In genomic region chr5:24652780-24653179, GRCm38 (mm10) we compare ENCODE assay signal across 14 mouse cellular contexts. TPM values are rescaled to one million over a fixed set of nuclear protein-coding genes. Genes with fewer than 3 reads are reported as not detected.
A peak's percentile ranks its signal among the peaks of the same experiment; 100 is the strongest.
DNase-seq lines count a peak whose midpoint lies in the region; ATAC-seq lines count a peak whose summit lies in the region.
"Had no signal": no experiment of that assay in that cellular context is flagged by ENCODE, and none has a peak within 500 bp of the region (broad histone marks: within the 10 kb centered on the region; RNA-seq: fewer than 3 reads in every experiment).

No protein-coding gene starts in this region.

- ATAC-seq in forebrain, embryonic 11.5 days (replicated peaks; ENCODE audit: low FRiP score), result no peak
- 0 out of 2 replicates have a peak, but pooled peaks have one; percentile 37 for ATAC-seq in kidney, embryonic 14.5 days (ENCODE audit: low FRiP score, low TSS enrichment)
- ATAC-seq in kidney, embryonic 15.5 days (replicated peaks; ENCODE audit: low FRiP score), result no peak
- 0 out of 2 replicates have a peak, but pooled peaks have one; percentile 22 for ATAC-seq in neural tube, embryonic 14.5 days (ENCODE audit: low read depth)
- no peak for ATAC-seq in neural tube, embryonic 15.5 days (ENCODE audit: low FRiP score)

- no peak overlapping the region for H3K4me3 ChIP-seq in forebrain, embryonic 11.5 days (ENCODE audit: low read depth, low read length)
- no peak overlapping the region for H3K4me3 ChIP-seq in forebrain, embryonic 10.5 days
- no peak overlapping the region for H3K4me3 ChIP-seq in kidney, embryonic 14.5 days (ENCODE audit: low read length)
- H3K4me3 ChIP-seq in kidney, embryonic 15.5 days (replicated peaks), result no peak overlapping the region
- no peak overlapping the region for H3K4me3 ChIP-seq in neural tube, embryonic 14.5 days (ENCODE audit: low read depth, low read length)
- no peak overlapping the region for H3K4me3 ChIP-seq in neural tube, embryonic 15.5 days (replicated peaks)
- H3K4me3 ChIP-seq: embryonic facial prominence, embryonic 12.5 days; erythroblast, embryonic 14.5 days; heart, embryonic 12.5 days; lung, embryonic 15.5 days had no signal

- H3K9ac ChIP-seq in forebrain, embryonic 11.5 days (ENCODE audit: low read length), result no peak overlapping the region
- H3K9ac ChIP-seq in kidney, embryonic 14.5 days (ENCODE audit: low read depth, low read length), result no peak overlapping the region
- H3K9ac ChIP-seq in kidney, embryonic 15.5 days, result no peak overlapping the region
- no peak overlapping the region for H3K9ac ChIP-seq in neural tube, embryonic 14.5 days (replicated peaks; ENCODE audit: low read depth, low read length)
- no peak overlapping the region for H3K9ac ChIP-seq in neural tube, embryonic 15.5 days (replicated peaks)
- H3K9ac ChIP-seq: embryonic facial prominence, embryonic 12.5 days; forebrain, postnatal 0 days; heart, embryonic 12.5 days; liver, embryonic 14.5 days; lung, embryonic 15.5 days had no signal

- 85% methylated on average over 5 of the region's 5 CpGs for WGBS in forebrain, embryonic 11.5 days
- 85% methylated on average over 5 of the region's 5 CpGs for WGBS in forebrain, embryonic 10.5 days
- WGBS in kidney, embryonic 14.5 days, result 94% methylated on average over 5 of the region's 5 CpGs
- WGBS in kidney, embryonic 15.5 days, result 90% methylated on average over 5 of the region's 5 CpGs
- WGBS in neural tube, embryonic 14.5 days, result 92% methylated on average over 5 of the region's 5 CpGs
- WGBS in neural tube, embryonic 15.5 days, result 94% methylated on average over 5 of the region's 5 CpGs

- no peaks in the 10 kb centered on the region for H3K36me3 ChIP-seq in forebrain, embryonic 11.5 days (ENCODE audit: control insufficient read depth, insufficient read depth, low read length)
- H3K36me3 ChIP-seq in forebrain, embryonic 10.5 days (replicated peaks), result no peaks in the 10 kb centered on the region
- no peaks in the 10 kb centered on the region for H3K36me3 ChIP-seq in kidney, embryonic 14.5 days (ENCODE audit: control insufficient read depth, insufficient read depth, low read length)
- no peaks in the 10 kb centered on the region for H3K36me3 ChIP-seq in kidney, embryonic 15.5 days
- H3K36me3 ChIP-seq in neural tube, embryonic 14.5 days (ENCODE audit: control insufficient read depth, insufficient read depth, low read length), result no peaks in the 10 kb centered on the region
- H3K36me3 ChIP-seq in neural tube, embryonic 15.5 days, result no peaks in the 10 kb centered on the region
- H3K36me3 ChIP-seq: embryonic facial prominence, embryonic 12.5 days; G1E; heart, embryonic 12.5 days; lung, embryonic 15.5 days had no signal

- H3K27me3 ChIP-seq in forebrain, embryonic 11.5 days (ENCODE audit: control insufficient read depth, insufficient read depth, low read length), result no peaks in the 10 kb centered on the region
- H3K27me3 ChIP-seq in forebrain, embryonic 10.5 days (ENCODE audit: poor library complexity, severe bottlenecking), result peaks cover 18% of the 10 kb centered on the region
- no peaks in the 10 kb centered on the region for H3K27me3 ChIP-seq in kidney, embryonic 14.5 days (ENCODE audit: control insufficient read depth, insufficient read depth, low read length)
- H3K27me3 ChIP-seq in kidney, embryonic 15.5 days, result no peaks in the 10 kb centered on the region; the same call in 1 of the 2 replicates
- no peaks in the 10 kb centered on the region for H3K27me3 ChIP-seq in neural tube, embryonic 14.5 days (ENCODE audit: control insufficient read depth, insufficient read depth, low read length)
- peaks cover 6% of the 10 kb centered on the region; the same call in 1 of the 2 replicates for H3K27me3 ChIP-seq in neural tube, embryonic 15.5 days (replicated peaks)
- H3K27me3 ChIP-seq: embryonic facial prominence, embryonic 12.5 days; lung, embryonic 15.5 days had no signal

- no peak overlapping the region for H3K27ac ChIP-seq in forebrain, embryonic 11.5 days (ENCODE audit: low read depth, low read length)
- H3K27ac ChIP-seq in forebrain, embryonic 10.5 days, result no peak overlapping the region
- H3K27ac ChIP-seq in kidney, embryonic 14.5 days (ENCODE audit: low read depth, low read length), result no peak overlapping the region
- H3K27ac ChIP-seq in kidney, embryonic 15.5 days, result no peak overlapping the region
- H3K27ac ChIP-seq in neural tube, embryonic 14.5 days (ENCODE audit: low read depth, low read length), result no peak overlapping the region
- no peak overlapping the region for H3K27ac ChIP-seq in neural tube, embryonic 15.5 days (replicated peaks)
- H3K27ac ChIP-seq: embryonic facial prominence, embryonic 12.5 days; liver, embryonic 14.5 days; lung, embryonic 15.5 days had no signal

- intact Hi-C loops in heart, postnatal 14 days (cut with DNase I), result loop anchor here (2.0 to 10.0 kb wide), 3 partner anchors 120 to 168 kb away; no protein-coding TSS in a partner anchor

- no peaks in the 10 kb centered on the region for H3K4me1 ChIP-seq in forebrain, embryonic 11.5 days (replicated peaks; ENCODE audit: control insufficient read depth, insufficient read depth, low read length)
- H3K4me1 ChIP-seq in forebrain, embryonic 10.5 days, result peaks cover 6% of the 10 kb centered on the region; the same call in 1 of the 2 replicates
- H3K4me1 ChIP-seq in kidney, embryonic 14.5 days (ENCODE audit: control insufficient read depth, insufficient read depth, low read length), result no peaks in the 10 kb centered on the region
- H3K4me1 ChIP-seq in kidney, embryonic 15.5 days, result no peaks in the 10 kb centered on the region
- no peaks in the 10 kb centered on the region for H3K4me1 ChIP-seq in neural tube, embryonic 14.5 days (ENCODE audit: control insufficient read depth, insufficient read depth, low read length)
- peaks cover 3% of the 10 kb centered on the region for H3K4me1 ChIP-seq in neural tube, embryonic 15.5 days
- H3K4me1 ChIP-seq: embryonic facial prominence, embryonic 12.5 days; heart, embryonic 12.5 days had no signal

- H3K9me3 ChIP-seq in forebrain, embryonic 11.5 days (ENCODE audit: control insufficient read depth, low read length), result no peaks in the 10 kb centered on the region
- H3K9me3 ChIP-seq in forebrain, embryonic 10.5 days, result no peaks in the 10 kb centered on the region
- no peaks in the 10 kb centered on the region for H3K9me3 ChIP-seq in kidney, embryonic 14.5 days (ENCODE audit: control insufficient read depth, low read length)
- no peaks in the 10 kb centered on the region for H3K9me3 ChIP-seq in kidney, embryonic 15.5 days (replicated peaks)
- H3K9me3 ChIP-seq in neural tube, embryonic 14.5 days (ENCODE audit: control insufficient read depth, low read length), result no peaks in the 10 kb centered on the region
- H3K9me3 ChIP-seq in neural tube, embryonic 15.5 days (replicated peaks), result no peaks in the 10 kb centered on the region
- H3K9me3 ChIP-seq: embryonic facial prominence, embryonic 12.5 days; G1E; heart, embryonic 12.5 days; lung, embryonic 15.5 days had no signal

- DNase-seq in forebrain, embryonic 11.5 days (ENCODE audit: low spot score), result peak; percentile 21
- no peak for DNase-seq in forebrain, embryonic 10.5 days (ENCODE audit: extremely low spot score, low spot score)
- DNase-seq in heart, postnatal 14 days, result no peak

- H3K4me2 ChIP-seq in forebrain, embryonic 11.5 days (ENCODE audit: low read depth, low read length, severe bottlenecking), result no peak overlapping the region
- H3K4me2 ChIP-seq in kidney, embryonic 14.5 days (replicated peaks; ENCODE audit: low read depth, low read length), result no peak overlapping the region
- H3K4me2 ChIP-seq in kidney, embryonic 15.5 days, result no peak overlapping the region
- H3K4me2 ChIP-seq in neural tube, embryonic 14.5 days (ENCODE audit: low read depth, low read length), result no peak overlapping the region
- no peak overlapping the region for H3K4me2 ChIP-seq in neural tube, embryonic 15.5 days
- H3K4me2 ChIP-seq: embryonic facial prominence, embryonic 12.5 days; heart, embryonic 12.5 days; lung, embryonic 15.5 days had no signal

RNA-seq across cellular contexts. Expression of gene Smarcd3, which starts 28.6 kb away (rescaled TPM):
- polyA plus RNA-seq in forebrain, embryonic 11.5 days (2014; fragmentation: Nextera tagmentation; extraction: Ambion mirVana), result 76.0 and 93.8 TPM in 2 replicates
- 34.7 and 39.7 TPM in 2 replicates for polyA plus RNA-seq in forebrain, embryonic 10.5 days (2016; fragmentation: Nextera tagmentation; extraction: Ambion mirVana)
- polyA plus RNA-seq in kidney, embryonic 14.5 days (2014; fragmentation: Nextera tagmentation; extraction: Ambion mirVana), result 40.4 and 41.1 TPM in 2 replicates
- polyA plus RNA-seq in kidney, embryonic 15.5 days (2015; fragmentation: Nextera tagmentation; extraction: Ambion mirVana), result 26.5 and 33.4 TPM in 2 replicates
- polyA plus RNA-seq in neural tube, embryonic 14.5 days (2014; fragmentation: Nextera tagmentation; extraction: Ambion mirVana), result 139 and 179 TPM in 2 replicates
- polyA plus RNA-seq in neural tube, embryonic 15.5 days (2015; fragmentation: Nextera tagmentation; extraction: Ambion mirVana), result 111 and 135 TPM in 2 replicates
- total RNA-seq in heart, postnatal 14 days (2021), result 10 to 100 TPM; 59.2 to 60.7 TPM
- polyA plus RNA-seq: erythroblast, embryonic 14.5 days; G1E had no signal

RNA-seq across cellular contexts. Expression of gene Nub1, which starts 32.6 kb away (rescaled TPM):
- 33.9 and 34.0 TPM in 2 replicates for polyA plus RNA-seq in forebrain, embryonic 11.5 days (2014; fragmentation: Nextera tagmentation; extraction: Ambion mirVana)
- 26.1 and 27.0 TPM in 2 replicates for polyA plus RNA-seq in forebrain, embryonic 10.5 days (2016; fragmentation: Nextera tagmentation; extraction: Ambion mirVana)
- 33.9 and 45.0 TPM in 2 replicates for polyA plus RNA-seq in kidney, embryonic 14.5 days (2014; fragmentation: Nextera tagmentation; extraction: Ambion mirVana)
- 40.3 and 41.2 TPM in 2 replicates for polyA plus RNA-seq in kidney, embryonic 15.5 days (2015; fragmentation: Nextera tagmentation; extraction: Ambion mirVana)
- 56.2 and 57.9 TPM in 2 replicates for polyA plus RNA-seq in neural tube, embryonic 14.5 days (2014; fragmentation: Nextera tagmentation; extraction: Ambion mirVana)
- 45.6 and 47.5 TPM in 2 replicates for polyA plus RNA-seq in neural tube, embryonic 15.5 days (2015; fragmentation: Nextera tagmentation; extraction: Ambion mirVana)
- total RNA-seq in heart, postnatal 14 days (2021), result 10 to 100 TPM; 28.5 to 31.1 TPM

Comparison
In these comparisons a context has a peak if more than half of its experiments do, and no peak if none do; other contexts are left out.
1. ATAC-seq: peak in kidney, embryonic 14.5 days (single experiment) and neural tube, embryonic 14.5 days (single experiment); none in forebrain, embryonic 11.5 days (single experiment), kidney, embryonic 15.5 days (single experiment) and neural tube, embryonic 15.5 days (single experiment).